Mouse (Mus musculus) layer of hippocampus, adult 8-10 months (tissue): Measurements from ENCODE around the gene Hmcn1. TPM values are rescaled to one million over a fixed set of nuclear protein-coding genes. Genes with fewer than 3 reads are reported as not detected.

ENCODE experiments used
- DNase-seq, 2 experiments: peaks; one replicate each; pipeline ENCODE4 v3.0.0; 2022; ENCODE audit warnings: low spot score in 2 of 2
- total RNA-seq, 4 experiments: library from RNA; stranded (reverse); gene quantifications; 2 replicates each; pipeline ENCODE4 v1.2.4; 2022

Gene Hmcn1
- total RNA-seq, 4 experiments from 2014 or later = 1.3 to 4.3 (median 1.7) TPM

DNA sequence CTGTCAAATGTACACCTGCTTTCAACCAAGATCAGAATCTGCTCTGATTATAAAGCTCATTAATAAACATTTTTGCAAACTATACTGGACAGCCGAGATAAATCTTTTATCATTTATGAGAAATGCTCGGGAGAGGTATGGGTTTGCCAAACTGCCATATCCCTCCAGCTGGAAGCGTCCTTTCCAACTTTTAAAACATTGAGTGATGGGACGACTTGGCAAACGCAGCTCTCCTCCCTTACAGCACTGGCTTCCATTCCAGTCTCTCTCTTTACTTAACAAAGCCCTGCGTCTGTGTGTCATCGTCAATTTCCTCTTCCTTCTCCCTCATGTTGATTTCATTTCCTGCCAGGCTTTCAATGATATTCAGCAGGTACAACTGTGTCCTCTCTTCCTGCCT is 114.8 kb downstream of the Hmcn1 start:
- DNase-seq = no peak

GRCm38 (mm10) chr1:150877920-150878319 is 115.3 kb downstream of the Hmcn1 start:
- no peak for DNase-seq

DNA sequence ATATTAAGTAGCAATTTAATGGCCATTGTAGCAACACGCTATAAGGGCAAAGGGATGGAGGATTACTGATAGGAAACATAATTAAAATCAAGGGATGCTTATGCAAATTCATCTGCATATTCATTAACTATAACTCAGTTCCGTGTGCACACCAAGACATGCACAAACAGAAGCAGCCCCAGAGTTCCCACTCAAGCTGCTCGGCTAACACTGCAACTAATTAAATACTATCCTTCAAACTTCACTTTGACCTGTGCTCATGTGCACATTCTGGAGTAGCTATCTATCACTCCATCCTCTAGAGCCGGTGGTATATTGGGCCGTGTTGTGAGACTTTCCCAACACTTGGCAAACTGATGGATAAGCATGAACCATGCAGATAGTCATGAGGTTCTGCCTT is 119.2 kb downstream of the Hmcn1 start:
- no peak for DNase-seq

- no peak for DNase-seq
Observed at GRCm38 (mm10) chr1:150873231-150873630, 120.0 kb downstream of the Hmcn1 start.

DNA sequence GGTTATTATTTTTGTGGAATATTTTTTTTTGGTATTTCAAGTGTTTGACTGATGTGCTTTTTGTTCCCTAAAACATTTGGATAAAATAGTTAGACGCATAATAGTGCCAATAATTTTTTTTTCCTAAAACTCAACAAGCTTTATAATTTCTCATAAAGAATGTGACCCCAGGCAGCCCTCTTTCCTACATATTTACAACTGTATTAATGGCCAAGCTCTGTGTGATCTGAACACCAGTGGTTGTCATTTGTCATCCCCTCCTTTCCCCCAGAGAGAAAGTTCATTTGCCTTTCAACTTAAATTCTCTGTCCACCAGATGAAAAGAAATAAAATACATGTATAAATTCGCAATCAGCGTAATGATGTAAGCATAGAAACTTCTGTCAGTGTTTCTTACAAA is 121.1 kb downstream of the Hmcn1 start:
- DNase-seq = no peak

- no peak for DNase-seq
Observed at GRCm38 (mm10) chr1:150869189-150869588, 124.0 kb downstream of the Hmcn1 start.

- no peak for DNase-seq
Observed at GRCm38 (mm10) chr1:150866615-150867014, 126.6 kb downstream of the Hmcn1 start.

DNA sequence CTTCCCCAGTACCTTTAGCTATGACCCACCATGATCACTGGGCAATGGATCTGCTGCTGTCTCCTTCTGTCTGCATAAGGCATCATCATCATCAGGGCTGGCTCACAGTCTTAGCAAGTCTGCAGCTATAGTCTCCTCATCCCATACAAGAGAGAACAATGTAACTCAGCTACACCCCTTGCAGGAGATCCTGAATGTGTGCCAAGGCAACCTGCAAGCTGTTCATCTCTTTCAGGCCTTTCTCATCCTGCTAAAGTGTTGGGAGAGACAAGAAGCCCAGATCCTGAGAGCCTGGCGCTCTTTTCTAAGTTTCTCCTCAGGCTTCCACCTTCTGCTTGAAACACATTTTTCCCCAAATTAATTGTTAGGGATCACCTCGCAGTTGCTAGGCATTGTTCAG is 135.5 kb downstream of the Hmcn1 start:
- no peak for DNase-seq

- no peak for DNase-seq
Observed at GRCm38 (mm10) chr1:150833448-150833847, 159.8 kb downstream of the Hmcn1 start.

- no peak for DNase-seq
Observed at GRCm38 (mm10) chr1:150829851-150830250, 163.4 kb downstream of the Hmcn1 start.

DNA sequence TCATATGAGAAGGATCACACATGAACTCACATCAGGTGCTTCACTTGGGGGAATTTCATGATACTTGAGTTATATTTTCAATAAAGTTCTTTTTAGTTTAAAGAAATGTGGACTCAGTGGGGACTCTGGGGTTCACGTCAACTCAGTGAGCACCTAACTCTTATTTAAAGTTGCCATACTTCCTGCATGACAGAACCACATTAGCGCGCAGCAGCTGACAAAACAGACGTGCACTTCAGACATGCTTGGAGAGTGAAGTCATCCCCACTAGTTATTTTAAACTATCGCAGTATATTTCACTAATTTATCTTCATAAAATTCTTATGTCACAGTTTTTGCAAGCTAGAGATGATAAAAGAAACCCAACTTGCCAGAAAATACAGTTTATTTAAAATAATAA is 166.1 kb downstream of the Hmcn1 start:
- DNase-seq = no peak

DNA sequence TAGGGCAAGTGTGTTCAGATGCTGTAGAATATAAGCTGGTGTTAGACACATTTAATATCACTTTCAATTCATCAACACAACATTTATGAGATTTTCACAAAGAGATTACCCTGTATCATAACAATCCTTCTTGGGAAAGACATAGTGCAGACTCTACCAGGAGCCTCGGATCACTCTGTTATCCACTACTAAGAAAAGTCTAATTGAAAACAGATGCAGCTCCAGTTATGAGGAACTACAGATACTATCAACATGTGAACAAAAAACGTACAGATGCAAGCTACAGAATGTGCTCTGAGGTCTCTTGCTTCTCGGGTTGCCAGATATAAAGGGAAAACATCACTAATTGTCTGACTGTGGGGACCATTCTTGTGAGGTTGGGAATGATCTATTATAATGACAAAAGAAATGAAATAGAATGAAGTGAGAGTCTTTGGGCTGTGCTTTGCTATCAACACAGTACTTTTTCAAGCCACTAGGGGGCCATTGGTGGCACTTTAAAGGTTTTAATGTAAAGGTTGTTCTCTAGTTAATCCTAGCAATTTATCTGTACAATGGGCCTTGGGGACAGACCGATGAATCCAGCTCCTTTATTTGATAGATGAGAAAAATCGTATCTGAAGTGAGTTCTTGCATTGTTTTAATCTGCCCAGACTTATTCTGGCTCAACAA is 168.8 kb downstream of the Hmcn1 start:
- no peak for DNase-seq

DNA sequence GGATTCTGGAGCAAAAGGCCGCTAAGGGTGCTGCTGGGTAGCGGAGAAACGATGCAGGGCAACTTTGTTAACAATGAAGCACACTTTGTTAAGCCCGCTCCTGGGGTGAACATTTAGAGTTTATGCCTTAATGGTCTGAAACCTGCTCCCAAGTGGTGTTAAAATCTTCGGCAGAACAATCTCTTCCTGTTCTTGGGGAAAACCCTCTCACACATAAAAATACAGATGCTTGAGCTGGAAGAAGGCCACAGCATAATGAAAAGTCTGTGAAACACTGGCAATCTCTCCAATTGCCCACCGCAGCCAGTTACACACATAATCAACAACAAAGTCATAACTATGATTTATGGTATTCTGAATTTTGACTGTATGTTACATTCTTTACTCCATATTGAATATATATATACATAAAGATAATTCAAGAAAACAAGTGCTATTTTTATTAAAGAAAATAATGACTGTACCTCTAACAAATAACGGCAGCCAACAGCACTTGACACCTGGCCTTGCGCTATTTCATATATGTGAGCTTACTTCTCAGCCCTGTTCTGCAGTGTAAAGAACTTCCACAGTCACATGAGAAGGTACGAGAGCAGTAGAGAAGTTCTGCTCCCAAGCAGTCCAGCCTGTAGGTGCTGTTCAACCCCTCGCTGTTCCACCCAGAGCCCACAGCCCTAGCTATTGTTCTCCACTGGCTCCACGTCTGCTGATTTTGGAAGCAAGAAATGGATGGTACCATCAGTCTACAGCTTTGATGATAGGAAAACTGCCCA is 177.0 kb downstream of the Hmcn1 start:
- no peak for DNase-seq

DNA sequence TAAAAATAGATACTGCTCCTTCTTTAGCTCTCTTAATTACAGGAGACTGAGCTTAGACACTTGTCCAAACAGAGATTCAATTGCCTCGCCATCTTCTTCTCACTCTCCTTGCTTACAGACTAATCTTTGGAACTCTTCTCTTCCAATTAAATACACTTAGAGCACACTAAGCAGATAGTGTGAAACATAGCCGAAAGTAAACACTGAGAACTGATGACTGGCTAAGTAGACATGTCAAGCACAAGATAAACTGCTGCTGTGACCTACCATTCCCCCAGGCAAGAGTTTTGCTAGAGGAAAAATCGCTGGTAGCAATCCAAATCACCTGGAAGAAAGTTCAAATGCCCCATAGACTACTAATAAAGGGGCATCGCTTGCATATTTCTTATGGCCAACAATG is 178.3 kb downstream of the Hmcn1 start:
- DNase-seq = no peak

GRCm38 (mm10) chr1:150813381-150813780 is 179.9 kb downstream of the Hmcn1 start:
- DNase-seq = no peak

GRCm38 (mm10) chr1:150806864-150807263 is 186.4 kb downstream of the Hmcn1 start:
- no peak for DNase-seq

DNA sequence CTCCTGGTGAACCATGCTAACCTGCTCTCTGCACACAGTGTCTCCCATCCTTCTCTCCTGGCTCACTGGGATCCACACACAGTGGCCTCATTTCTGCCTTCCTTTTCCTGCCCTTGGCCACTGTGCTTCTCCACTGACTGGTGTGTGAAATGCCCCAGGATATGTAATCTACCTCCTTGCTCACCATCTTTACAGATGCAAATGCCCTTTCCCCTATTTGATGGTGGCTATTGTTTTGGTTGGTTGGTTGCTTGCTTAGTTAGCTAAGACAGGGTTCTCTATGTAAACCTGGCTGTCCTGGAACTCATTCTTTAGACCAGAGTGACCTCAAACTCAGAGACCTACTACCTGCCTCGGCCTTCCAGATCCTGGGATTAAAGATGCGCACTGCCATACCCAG is 187.8 kb downstream of the Hmcn1 start:
- no peak for DNase-seq

DNA sequence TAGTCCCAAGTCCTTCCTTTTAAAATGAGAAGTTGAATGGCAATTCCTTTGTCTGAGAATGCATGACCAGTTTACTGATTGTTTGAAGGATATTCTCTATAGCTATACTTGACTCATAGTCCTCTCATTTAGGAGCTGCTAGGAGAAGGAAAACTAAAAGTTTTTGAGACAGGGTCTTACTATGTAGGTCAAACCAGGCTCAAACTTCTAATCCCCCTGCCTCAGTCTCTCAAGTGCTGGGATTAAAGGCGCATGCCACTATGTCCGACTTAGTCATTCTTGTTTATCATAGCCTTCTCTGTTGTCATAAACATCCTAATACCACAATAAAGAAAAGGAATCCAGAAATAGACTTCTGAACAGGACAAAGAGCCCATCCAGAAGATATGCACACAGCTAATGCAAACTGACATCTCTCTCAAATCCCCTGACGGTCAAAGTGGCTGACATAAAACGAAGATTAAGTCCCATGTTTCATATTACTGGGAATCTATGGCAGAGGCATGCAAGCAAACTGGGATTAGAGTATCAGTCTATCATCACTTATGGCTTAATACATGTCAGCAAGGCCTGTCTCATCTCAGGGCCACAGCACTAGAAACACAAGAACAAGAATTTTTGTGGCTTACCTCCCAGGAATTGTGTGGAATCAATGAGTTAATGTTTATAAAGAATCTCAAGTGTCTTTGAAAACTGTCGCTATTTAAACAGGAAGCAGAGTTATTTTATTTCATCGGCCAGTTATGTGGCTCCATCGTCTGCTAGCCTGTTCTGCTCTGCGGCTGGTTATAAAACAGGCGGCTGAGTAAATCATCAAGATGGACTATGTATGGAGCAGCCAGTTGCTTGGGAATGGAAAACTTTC is 188.8 kb downstream of the Hmcn1 start:
- DNase-seq = no peak

DNA sequence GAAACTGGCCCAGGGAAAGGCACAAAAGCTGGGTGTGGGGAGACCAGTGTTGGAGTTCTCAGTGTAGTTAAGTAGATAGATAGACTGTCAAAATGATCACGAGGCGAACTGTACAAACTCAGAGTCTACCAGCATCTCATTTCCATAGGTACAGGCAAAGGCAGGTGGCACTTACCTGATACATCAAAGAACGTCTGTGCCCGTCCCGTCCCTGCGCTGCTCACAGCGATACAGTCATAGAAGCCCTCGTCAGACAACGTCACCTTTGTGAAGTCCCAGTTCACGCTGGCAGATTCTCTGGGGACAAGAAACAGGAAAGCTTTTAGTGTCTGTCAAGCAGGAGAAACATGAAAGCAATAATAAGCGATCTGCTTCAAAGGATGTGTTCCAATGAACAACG is 190.6 kb downstream of the Hmcn1 start:
- DNase-seq = no peak

DNA sequence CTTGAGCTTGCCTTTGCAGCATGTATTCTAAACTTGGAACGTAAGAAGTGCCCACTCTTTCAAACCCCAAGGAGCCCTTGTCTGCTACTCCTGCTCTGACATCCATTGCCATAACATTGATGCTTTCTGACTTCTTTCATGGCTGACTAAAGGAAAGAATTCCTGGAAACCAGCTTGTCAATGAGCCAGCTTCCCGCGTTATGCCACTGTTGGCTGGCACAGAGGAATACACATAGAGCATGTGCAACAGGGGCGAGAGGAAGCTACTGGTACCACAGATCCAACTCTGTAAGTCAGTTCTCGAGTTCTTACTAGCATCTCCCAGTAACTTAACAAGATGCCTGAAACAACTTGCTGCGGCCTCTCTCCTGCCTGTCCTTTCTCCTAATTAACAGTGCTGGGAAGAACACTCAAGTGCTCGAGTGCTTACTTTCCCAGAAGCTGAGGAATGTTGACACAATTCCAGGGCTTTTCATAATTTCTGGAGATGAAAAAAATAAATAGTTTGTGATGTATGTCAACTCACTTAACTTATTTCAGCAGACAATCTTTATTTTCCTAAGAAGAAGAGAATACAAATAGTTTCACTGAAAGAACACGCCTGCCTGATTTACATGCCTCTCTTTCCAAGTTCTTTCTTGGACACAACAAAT is 192.5 kb downstream of the Hmcn1 start:
- DNase-seq = no peak

DNA sequence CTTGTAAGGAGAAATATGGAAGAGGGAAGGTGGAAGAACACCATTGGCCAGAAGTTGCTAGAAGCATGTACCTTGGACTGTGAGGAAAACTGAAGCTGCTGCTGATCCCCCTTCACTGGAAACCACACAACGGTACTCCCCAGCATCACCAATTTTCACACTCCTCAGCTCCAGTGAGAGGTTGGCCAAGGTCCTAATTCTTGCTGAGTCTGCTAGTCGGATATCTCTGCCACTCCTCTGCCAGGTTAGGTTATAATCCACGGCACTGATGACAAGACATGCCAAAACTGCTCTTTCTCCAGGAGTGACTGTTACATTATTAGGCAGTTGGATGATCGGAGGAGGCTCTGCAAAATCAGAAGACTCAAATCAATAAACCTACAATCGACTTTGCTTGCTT is 194.6 kb downstream of the Hmcn1 start:
- no peak for DNase-seq

DNA sequence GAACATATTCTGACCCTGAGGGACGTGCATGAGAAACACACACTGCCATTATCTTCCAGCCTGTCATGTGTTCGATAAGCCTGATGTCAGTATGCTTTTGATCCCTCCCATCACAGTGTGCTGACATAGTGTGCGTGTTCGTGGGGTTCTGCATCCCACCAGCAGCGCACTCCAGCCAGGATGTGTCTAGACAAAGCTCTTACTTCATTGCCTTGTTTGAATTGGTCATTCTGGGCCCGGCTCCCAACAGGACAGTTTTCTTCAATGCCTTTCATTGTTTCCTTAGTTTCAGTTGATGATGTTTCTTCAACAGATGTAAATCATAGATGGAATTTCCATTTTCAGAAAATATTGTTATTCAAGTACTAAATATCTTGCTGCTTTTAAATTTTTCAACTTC is 206.5 kb downstream of the Hmcn1 start:
- no peak for DNase-seq
